Mouse (Mus musculus): ENCODE measurements around the gene Lrrc17.
A peak's percentile ranks its signal among the peaks of the same experiment; 100 is the strongest.

The Lrrc17 gene

DNA sequence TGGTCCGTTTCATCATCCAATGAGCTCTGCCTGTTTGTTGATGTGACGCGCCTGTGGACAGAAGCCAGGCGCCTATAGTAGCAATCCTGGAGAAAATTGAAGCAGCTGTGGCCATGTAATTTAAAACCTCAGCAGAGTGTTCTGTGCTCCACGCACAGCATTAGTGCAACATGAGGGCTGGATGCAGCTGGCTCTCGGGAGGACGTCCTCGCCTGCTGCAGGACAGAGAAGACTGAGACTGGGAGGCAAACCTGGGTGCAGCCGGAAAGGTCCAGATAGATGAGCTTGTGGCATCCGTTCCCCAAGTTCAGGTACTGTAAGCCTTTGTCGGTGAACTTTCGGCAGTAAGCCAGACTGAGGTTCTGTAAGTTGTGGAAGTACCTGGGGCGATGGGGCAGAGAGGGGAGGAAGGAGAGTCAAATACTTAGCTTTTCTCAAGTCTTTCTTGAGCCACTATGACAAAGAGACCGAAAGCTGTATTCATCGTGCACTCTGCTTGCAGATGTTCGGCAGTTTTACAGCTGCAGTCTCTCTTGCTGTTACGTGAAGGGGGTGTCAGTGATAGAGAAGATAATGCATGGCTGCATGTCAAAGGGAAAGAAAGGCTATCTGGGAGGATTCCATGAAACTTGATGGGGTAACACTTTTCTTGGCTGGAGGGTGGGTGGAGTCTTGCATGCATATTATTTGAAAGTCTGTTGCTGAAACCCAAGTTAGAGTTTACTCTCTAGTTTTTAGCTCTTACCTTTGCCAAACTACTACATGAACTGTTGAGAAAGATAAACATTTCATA lies at the start of gene Lrrc17:
Gene Lrrc17, plus strand, starts transcription at position 151 of the 793 bp plus-strand sequence.
- peak; percentile 77 for DNase-seq

DNA sequence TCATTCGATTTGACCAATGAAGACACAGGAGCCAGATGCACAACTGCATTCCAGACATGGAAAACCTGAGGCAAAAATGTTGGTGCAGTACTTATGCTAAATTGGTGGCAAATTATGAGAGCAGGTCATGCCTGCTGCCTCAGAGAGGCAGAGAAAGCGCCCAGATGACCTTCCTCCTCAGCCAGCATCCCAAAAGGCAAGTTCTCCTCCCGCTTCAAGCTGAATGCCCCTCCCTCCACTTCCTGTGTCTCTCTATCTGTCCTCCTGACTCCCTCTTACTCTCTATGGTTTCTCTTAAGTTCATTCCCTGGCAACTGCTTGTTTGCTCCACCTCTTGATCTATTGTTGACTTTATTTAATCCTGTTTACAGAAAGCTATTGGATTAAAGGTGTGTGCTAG lies 48.6 kb upstream of the Lrrc17 start:
- DNase-seq, result no peak

GRCm38 (mm10) chr5:21496321-21496720 lies 47.0 kb upstream of the Lrrc17 start:
- DNase-seq, result peak; percentile 39

- DNase-seq, result no peak
These were observed 46.5 kb upstream of the Lrrc17 start for GRCm38 (mm10) chr5:21496881-21497280.

- DNase-seq, result no peak
These were observed 44.9 kb upstream of the Lrrc17 start for GRCm38 (mm10) chr5:21498490-21498889.

DNA sequence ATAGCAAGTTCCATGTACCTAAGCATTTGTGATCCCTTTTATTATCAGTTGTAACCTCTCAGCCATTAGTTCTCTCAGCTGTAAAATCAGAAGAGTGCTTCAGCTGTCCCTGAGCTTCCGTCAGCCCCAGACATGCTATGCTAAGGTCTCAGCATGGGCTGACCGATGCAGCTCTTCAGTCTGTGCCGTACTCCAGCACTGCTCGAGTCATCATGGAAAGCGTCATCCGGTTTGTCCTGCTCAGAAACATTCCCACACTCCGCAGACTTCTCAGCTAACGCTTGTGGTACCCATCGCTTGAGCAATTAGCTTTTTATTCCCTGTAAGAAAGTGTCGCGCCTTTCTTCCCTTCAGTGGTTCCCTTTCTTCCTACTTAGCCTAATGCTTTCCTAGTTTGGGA lies 44.4 kb upstream of the Lrrc17 start:
- no peak for DNase-seq

- DNase-seq, result no peak
These were observed 43.2 kb upstream of the Lrrc17 start for GRCm38 (mm10) chr5:21500133-21500532.

DNA sequence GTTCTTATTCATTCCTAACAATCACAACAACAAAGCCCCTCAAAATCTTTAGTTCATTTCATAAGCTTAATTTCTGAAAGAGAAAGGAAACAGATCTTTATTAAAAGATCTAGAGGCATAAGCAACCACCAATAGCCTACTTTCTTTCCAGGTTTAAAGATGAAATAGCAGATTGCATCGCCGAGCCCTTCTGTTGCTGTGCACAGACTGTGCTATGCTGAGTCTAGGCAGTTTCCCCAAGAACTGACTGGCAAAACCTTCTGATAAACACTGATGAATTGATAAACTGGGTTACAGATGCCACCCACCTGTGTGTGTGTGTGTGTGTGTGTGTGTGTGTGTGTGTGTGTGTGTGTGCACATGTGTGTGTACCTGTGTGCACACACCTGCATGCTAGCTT lies 42.4 kb upstream of the Lrrc17 start:
- no peak for DNase-seq

DNA sequence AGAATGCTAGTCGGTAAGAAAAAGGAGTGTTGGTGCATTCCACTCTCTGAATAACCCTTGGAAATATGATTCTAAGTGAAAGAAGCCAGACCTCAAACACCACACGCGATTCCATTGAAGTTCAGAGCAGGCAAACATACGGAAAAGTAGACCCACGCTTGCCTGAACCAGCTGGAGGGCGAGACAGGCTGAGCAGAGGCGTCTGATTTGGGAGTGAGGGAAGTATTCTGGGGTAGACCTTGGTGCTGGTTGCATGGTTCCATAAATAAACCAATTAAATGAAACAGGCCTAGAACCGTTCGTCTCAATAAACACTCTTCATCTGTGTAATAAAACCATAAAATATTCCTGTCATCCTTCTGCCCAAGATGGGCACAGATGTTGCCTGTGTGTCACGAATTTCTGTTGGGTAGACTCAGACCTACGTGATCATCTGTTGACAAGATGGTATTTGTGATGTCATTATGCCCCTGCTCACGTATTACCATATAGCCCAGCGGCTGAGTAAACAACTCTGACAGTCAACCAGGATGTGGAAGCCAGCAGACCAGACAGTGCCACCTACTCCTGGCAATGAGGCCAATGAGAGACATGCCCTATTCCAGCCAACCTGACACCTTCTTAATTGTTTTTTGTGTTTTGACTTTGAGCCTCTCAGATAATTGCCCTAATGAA lies 40.3 kb upstream of the Lrrc17 start:
- DNase-seq, result no peak

GRCm38 (mm10) chr5:21505159-21505558 lies 38.2 kb upstream of the Lrrc17 start:
- DNase-seq, result no peak

GRCm38 (mm10) chr5:21506887-21507286 lies 36.5 kb upstream of the Lrrc17 start:
- no peak for DNase-seq

- DNase-seq, result no peak
These were observed 33.6 kb upstream of the Lrrc17 start for GRCm38 (mm10) chr5:21509801-21510200.

GRCm38 (mm10) chr5:21513363-21513762 lies 30.0 kb upstream of the Lrrc17 start:
- no peak for DNase-seq

DNA sequence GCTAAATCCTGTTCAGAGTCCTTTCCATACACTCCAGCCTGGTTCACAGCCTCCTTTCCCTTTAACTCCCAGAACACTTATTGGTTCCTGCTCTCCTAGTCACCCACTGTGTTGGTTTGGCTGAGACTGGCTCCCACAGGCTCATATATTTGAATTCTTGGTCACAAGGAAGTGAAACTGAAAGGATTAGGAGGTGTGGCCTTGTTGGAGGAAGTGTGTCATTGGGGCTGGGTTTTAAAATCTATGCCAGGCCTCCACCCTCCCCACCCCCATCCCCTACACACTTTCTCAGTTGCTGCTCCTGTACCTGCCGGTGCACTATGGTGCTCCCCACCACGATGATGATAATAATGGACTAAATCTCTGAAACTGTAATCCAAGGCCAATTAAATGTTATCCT lies 25.8 kb upstream of the Lrrc17 start:
- DNase-seq, result no peak

DNA sequence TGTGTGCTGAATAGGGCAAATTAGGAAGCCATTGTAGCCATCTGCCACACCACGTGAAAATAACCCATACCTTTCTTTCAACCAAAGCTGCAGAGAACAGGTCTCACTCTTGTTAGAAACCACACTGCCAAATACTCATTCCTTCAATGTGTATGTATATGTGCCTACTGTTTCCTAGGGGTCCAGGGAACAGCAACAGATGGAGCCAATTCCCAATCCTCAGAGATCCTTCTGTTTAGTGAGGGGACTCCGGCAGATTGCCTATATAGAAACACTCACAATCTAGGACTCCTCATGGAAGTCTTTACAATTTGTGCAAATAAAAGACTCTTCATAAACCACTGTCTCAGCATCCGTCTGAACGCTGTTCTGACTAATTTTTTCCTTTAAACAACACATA lies 25.2 kb upstream of the Lrrc17 start:
- DNase-seq, result no peak

DNA sequence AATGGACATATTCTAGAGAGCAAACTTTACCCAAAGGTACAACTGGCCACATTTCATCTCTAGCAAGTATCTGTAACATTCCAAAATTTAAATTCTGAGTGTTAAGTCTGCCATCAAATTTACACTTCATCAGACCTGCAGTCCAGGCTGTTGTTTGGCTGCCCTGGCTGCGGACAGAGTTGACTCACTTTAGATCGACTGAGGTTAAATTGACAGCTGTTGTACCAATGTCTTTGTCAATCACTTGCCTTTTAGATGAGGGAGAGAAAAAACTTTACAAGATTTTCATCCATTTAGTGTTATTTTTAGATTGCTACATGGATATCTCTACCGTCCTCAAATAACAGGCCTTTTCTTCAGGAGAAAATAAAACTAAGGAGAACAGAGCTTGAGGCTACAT lies 24.2 kb upstream of the Lrrc17 start:
- DNase-seq, result no peak

- DNase-seq, result peak; percentile 47
These were observed 16.4 kb upstream of the Lrrc17 start for GRCm38 (mm10) chr5:21526835-21527485.

DNA sequence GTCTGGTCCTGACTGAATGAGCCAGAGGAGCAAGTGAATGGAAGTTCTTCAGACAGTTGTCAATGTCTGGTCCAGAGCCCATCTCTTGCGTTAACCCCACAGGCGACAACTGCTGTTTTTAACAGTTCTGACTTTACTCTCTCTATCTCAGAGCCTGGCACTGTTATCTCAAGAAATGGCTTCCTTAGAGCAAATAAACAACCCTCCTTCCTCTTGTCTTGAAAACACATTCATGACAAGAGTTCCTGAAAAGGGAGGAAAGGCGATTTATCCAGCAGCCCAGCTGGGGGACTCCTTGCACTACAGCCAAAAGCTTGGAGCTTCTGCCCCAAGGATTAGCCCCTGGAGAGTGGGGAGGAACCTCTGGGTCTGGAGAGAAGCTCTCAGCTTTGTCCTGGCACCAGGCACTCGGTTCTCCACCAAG lies 15.9 kb upstream of the Lrrc17 start:
- DNase-seq, result no peak

GRCm38 (mm10) chr5:21528068-21528842 lies 15.1 kb upstream of the Lrrc17 start:
- no peak for DNase-seq

GRCm38 (mm10) chr5:21529110-21529720 lies 14.1 kb upstream of the Lrrc17 start:
- DNase-seq, result no peak

DNA sequence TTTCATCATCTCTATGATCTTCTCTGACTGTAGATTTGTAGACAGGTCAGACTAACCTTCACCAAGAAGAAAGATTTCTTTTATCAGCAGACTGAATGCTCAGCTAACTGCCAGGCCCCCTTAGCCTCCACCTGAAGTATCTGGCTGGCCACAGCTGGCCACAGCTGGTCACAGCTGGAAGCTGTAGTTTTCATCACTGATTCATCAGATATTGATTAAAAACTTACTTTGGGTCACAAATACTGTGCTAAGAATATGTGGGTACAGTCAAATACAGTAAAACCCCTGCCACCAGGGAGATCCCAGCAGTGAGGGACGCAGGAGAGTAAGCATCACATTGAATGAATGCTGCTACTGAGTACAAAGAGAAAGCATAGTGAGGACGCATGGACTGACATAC lies 11.2 kb upstream of the Lrrc17 start:
- DNase-seq, result no peak

GRCm38 (mm10) chr5:21532921-21533320 lies 10.4 kb upstream of the Lrrc17 start:
- DNase-seq, result no peak

DNA sequence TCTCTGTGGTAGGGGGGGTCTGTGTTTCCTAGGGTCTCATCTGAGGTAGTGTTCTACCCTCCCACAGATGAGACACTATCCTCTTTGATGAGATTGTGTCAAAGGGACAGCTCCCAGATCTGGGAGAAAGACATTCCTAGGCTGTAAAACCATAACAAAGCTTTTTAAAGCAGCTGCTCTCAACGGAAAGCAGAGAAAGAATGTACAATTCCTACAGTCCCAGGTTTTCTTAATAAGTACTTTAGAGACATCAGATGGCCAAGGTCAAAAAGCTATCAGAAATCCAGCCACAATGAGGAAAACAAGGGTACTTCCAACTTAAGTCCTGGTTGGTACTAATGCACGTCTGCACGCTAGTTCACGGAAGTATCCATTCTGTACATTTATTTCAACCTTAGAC lies 1.1 kb upstream of the Lrrc17 start:
- no peak for DNase-seq
